Mouse (Mus musculus) CH12.LX (cell line): ENCODE measurements around the gene Clasp2. TPM values are rescaled to one million over a fixed set of nuclear protein-coding genes. Genes with fewer than 3 reads are reported as not detected.

ENCODE experiments used
- DNase-seq: peaks from one replicate; pipeline ENCODE4 v3.0.0-alpha.2; 2013; ENCODE audit errors: extremely low read depth
- H3K27ac ChIP-seq: 2 replicates; pipeline ENCODE4 v1.5.1; 2012; ENCODE audit warnings: low read depth, mild to moderate bottlenecking, control low read depth, moderate library complexity; ENCODE audit not compliant: insufficient read depth
- H3K27me3 ChIP-seq: replicated peaks from 2 replicates; pipeline ENCODE3; 2012; ENCODE audit warnings: inconsistent platforms
- H3K36me3 ChIP-seq, 2 experiments: replicated peaks in 1 of 2; 2 replicates each; pipeline versions ENCODE3 to v1.6.1; 2012; ENCODE audit warnings: inconsistent platforms in 1 of 2, low read length in 1 of 2, mild to moderate bottlenecking in 1 of 2, mixed read lengths in 1 of 2, moderate library complexity in 1 of 2; ENCODE audit not compliant: control insufficient read depth in 1 of 2, insufficient read depth in 1 of 2
- H3K4me1 ChIP-seq, 2 experiments: 2 replicates each; pipeline ENCODE4 v1.6.1; 2012; ENCODE audit warnings: inconsistent platforms in 1 of 2, moderate library complexity in 1 of 2; ENCODE audit not compliant: insufficient read depth in 2 of 2, control insufficient read depth in 1 of 2
- H3K4me2 ChIP-seq: 2 replicates; pipeline ENCODE4 v1.6.1; 2012; ENCODE audit warnings: low read depth, mild to moderate bottlenecking, control low read depth; ENCODE audit not compliant: poor library complexity, insufficient read depth, severe bottlenecking
- H3K4me3 ChIP-seq, 3 experiments: fragments of 150-350 bp in 1 of 3; sonication (generic) in 1 of 3; replicated peaks in 1 of 3; 2 replicates each; pipeline versions ENCODE3 to v1.5.1; 2011 to 2012; ENCODE audit warnings: low read depth in 2 of 3, low read length in 2 of 3, mild to moderate bottlenecking in 2 of 3, moderate library complexity in 2 of 3, control low read depth in 1 of 3, improper control_type of control experiment in 1 of 3, inconsistent platforms in 1 of 3, mixed read lengths in 1 of 3; ENCODE audit not compliant: poor library complexity in 1 of 3
- H3K79me2 ChIP-seq: replicated peaks from 2 replicates; pipeline ENCODE4 v1.6.1; 2012; ENCODE audit warnings: mild to moderate bottlenecking, moderate library complexity; ENCODE audit not compliant: control insufficient read depth, poor library complexity, insufficient read depth, severe bottlenecking; ENCODE audit errors: extremely low read depth
- H3K9ac ChIP-seq: 2 replicates; pipeline ENCODE4 v1.6.1; 2012; ENCODE audit warnings: low read depth, mild to moderate bottlenecking, control low read depth, moderate library complexity; ENCODE audit not compliant: insufficient read depth
- H3K9me3 ChIP-seq: replicated peaks from 2 replicates; pipeline ENCODE3; 2012; ENCODE audit warnings: low read length, inconsistent platforms, mixed read lengths
- CHD1 ChIP-seq: IDR thresholded peaks from 2 replicates; pipeline ENCODE4 v1.6.1; 2012; ENCODE audit warnings: low read depth, low read length, improper control_type of control experiment, inconsistent platforms
- CHD2 ChIP-seq: IDR thresholded peaks from 2 replicates; pipeline ENCODE4 v1.6.1; 2011; ENCODE audit warnings: low read length, improper control_type of control experiment
- CTCF ChIP-seq, 2 experiments: IDR thresholded peaks in 1 of 2; conservative IDR thresholded peaks in 1 of 2; 2 replicates each; pipeline ENCODE4 v1.5.1; 2011 to 2012; ENCODE audit warnings: low read depth in 2 of 2, low read length in 2 of 2, improper control_type of control experiment in 1 of 2, inconsistent platforms in 1 of 2, mild to moderate bottlenecking in 1 of 2, moderate library complexity in 1 of 2
- E2F4 ChIP-seq: IDR thresholded peaks from 2 replicates; pipeline ENCODE4 v1.6.1; 2011; ENCODE audit warnings: low read depth, low read length, improper control_type of control experiment; ENCODE audit not compliant: insufficient replicate concordance
- ELF1 ChIP-seq: IDR thresholded peaks from 2 replicates; pipeline ENCODE4 v1.6.1; 2014; ENCODE audit warnings: low read depth, mild to moderate bottlenecking, inconsistent platforms, low read length, improper control_type of control experiment
- EP300 ChIP-seq: IDR thresholded peaks from 2 replicates; pipeline ENCODE4 v1.6.1; 2011; ENCODE audit warnings: low read length, improper control_type of control experiment
- ETS1 ChIP-seq: conservative IDR thresholded peaks from 2 replicates; pipeline ENCODE4 v1.6.1; 2012; ENCODE audit warnings: low read depth, mild to moderate bottlenecking, inconsistent platforms, low read length, improper control_type of control experiment, moderate library complexity
- GABPA ChIP-seq: IDR thresholded peaks from 2 replicates; pipeline ENCODE4 v1.6.1; 2012; ENCODE audit warnings: low read depth, low read length, improper control_type of control experiment, inconsistent platforms; ENCODE audit not compliant: insufficient replicate concordance
- HCFC1 ChIP-seq: IDR thresholded peaks from 2 replicates; pipeline ENCODE4 v1.6.1; 2012; ENCODE audit warnings: low read depth, mild to moderate bottlenecking, inconsistent platforms, low read length, improper control_type of control experiment
- IRF4 ChIP-seq: IDR thresholded peaks from 2 replicates; pipeline ENCODE4 v1.6.1; 2014; ENCODE audit warnings: low read depth, mild to moderate bottlenecking, inconsistent platforms, low read length, improper control_type of control experiment
- KAT2A ChIP-seq: IDR thresholded peaks from 2 replicates; pipeline ENCODE4 v1.6.1; 2012; ENCODE audit warnings: low read length, improper control_type of control experiment, inconsistent platforms; ENCODE audit not compliant: insufficient replicate concordance
- MAFK ChIP-seq: IDR thresholded peaks from 2 replicates; pipeline ENCODE4 v1.6.1; 2011; ENCODE audit warnings: low read length, improper control_type of control experiment; ENCODE audit not compliant: insufficient replicate concordance
- MAX ChIP-seq: IDR thresholded peaks from 2 replicates; pipeline ENCODE4 v1.6.1; 2011; ENCODE audit warnings: low read length, improper control_type of control experiment
- MEF2A ChIP-seq: IDR thresholded peaks from 2 replicates; pipeline ENCODE4 v1.6.1; 2014; ENCODE audit warnings: low read depth, mild to moderate bottlenecking, inconsistent platforms, low read length, improper control_type of control experiment, borderline replicate concordance
- MXI1 ChIP-seq: IDR thresholded peaks from 2 replicates; pipeline ENCODE4 v1.6.1; 2011; ENCODE audit warnings: mild to moderate bottlenecking, low read depth, low read length, improper control_type of control experiment
- MYC ChIP-seq: IDR thresholded peaks from 2 replicates; pipeline ENCODE4 v1.6.1; 2011; ENCODE audit warnings: low read depth, mild to moderate bottlenecking, improper control_type of control experiment, low read length
- NELFE ChIP-seq: IDR thresholded peaks from 2 replicates; pipeline ENCODE4 v1.6.1; 2011; ENCODE audit warnings: low read depth, low read length, improper control_type of control experiment
- NRF1 ChIP-seq: IDR thresholded peaks from 2 replicates; pipeline ENCODE4 v1.6.1; 2014; ENCODE audit warnings: low read depth, mild to moderate bottlenecking, inconsistent platforms, low read length, improper control_type of control experiment, moderate library complexity
- PAX5 ChIP-seq: IDR thresholded peaks from 2 replicates; pipeline ENCODE4 v1.6.1; 2012; ENCODE audit warnings: low read length, inconsistent platforms, mixed read lengths
- POLR2A ChIP-seq: IDR thresholded peaks from 2 replicates; pipeline ENCODE4 v1.6.1; 2011; ENCODE audit warnings: low read depth, mild to moderate bottlenecking, improper control_type of control experiment, low read length
- RAD21 ChIP-seq: IDR thresholded peaks from 2 replicates; pipeline ENCODE4 v1.6.1; 2011; ENCODE audit warnings: low read depth, mild to moderate bottlenecking, low read length, improper control_type of control experiment, moderate library complexity
- SIN3A ChIP-seq: IDR thresholded peaks from 2 replicates; pipeline ENCODE4 v1.6.1; 2012; ENCODE audit warnings: low read length, improper control_type of control experiment, inconsistent platforms
- TBP ChIP-seq: conservative IDR thresholded peaks from 2 replicates; pipeline ENCODE4 v1.6.1; 2011; ENCODE audit warnings: low read depth, low read length, improper control_type of control experiment
- TCF12 ChIP-seq: IDR thresholded peaks from 2 replicates; pipeline ENCODE4 v1.6.1; 2014; ENCODE audit warnings: low read depth, mild to moderate bottlenecking, inconsistent platforms, low read length, improper control_type of control experiment
- UBTF ChIP-seq: IDR thresholded peaks from 2 replicates; pipeline ENCODE4 v1.6.1; 2012; ENCODE audit warnings: low read depth, mild to moderate bottlenecking, inconsistent platforms, low read length, improper control_type of control experiment, moderate library complexity
- USF1 ChIP-seq: IDR thresholded peaks from 2 replicates; pipeline ENCODE4 v1.6.1; 2014; ENCODE audit warnings: low read depth, mild to moderate bottlenecking, inconsistent platforms, low read length, improper control_type of control experiment
- ZC3H11A ChIP-seq: IDR thresholded peaks from 2 replicates; pipeline ENCODE4 v1.6.1; 2012; ENCODE audit warnings: low read depth, mild to moderate bottlenecking, inconsistent platforms, low read length, improper control_type of control experiment
- ZKSCAN1 ChIP-seq: IDR thresholded peaks from 2 replicates; pipeline ENCODE4 v1.6.1; 2012; ENCODE audit warnings: low read depth, inconsistent platforms, low read length, improper control_type of control experiment, borderline replicate concordance
- ZMIZ1 ChIP-seq: IDR thresholded peaks from 2 replicates; pipeline ENCODE4 v1.6.1; 2012; ENCODE audit warnings: low read depth, mild to moderate bottlenecking, inconsistent platforms, low read length, improper control_type of control experiment
- dilution Hi-C: fragments of 300-500 bp; cut with MboI; formaldehyde crosslinking; loops from 2 replicates; pipeline ENCODE4 v1.14.3; 2020; ENCODE audit warnings: low sequenced_read_pairs; ENCODE audit not compliant: extremely low pct_unique_long_range_greater_than_20kb, extremely low pct_ligation_motif_present
- in situ Hi-C: fragments of 300-500 bp; cut with MboI; formaldehyde crosslinking; loops from 3 replicates; pipeline ENCODE4 v1.14.3; 2019; ENCODE audit warnings: low sequenced_read_pairs, low pct_ligation_motif_present, low pct_unique_long_range_greater_than_20kb, mixed read lengths
- polyA plus RNA-seq: library from polyadenylated mRNA; unstranded; fragments of >175 nt; gene quantifications from 2 replicates; pipeline ENCODE4 v1.2.1, GENCODE M21; 2012; ENCODE audit warnings: low read depth; ENCODE audit not compliant: insufficient read length
- total RNA-seq, 2 experiments: library from RNA; depleted of rRNA; stranded (reverse); fragments of 300-350 nt in 1 of 2; fragments of >200 nt in 1 of 2; gene quantifications; 2 replicates each; pipeline ENCODE4 v1.2.3; 2012 to 2014

Clasp2 gene
- total and polyA plus RNA-seq, 3 experiments, result 23.9 to 32.4 (median 27.0) TPM

DNA sequence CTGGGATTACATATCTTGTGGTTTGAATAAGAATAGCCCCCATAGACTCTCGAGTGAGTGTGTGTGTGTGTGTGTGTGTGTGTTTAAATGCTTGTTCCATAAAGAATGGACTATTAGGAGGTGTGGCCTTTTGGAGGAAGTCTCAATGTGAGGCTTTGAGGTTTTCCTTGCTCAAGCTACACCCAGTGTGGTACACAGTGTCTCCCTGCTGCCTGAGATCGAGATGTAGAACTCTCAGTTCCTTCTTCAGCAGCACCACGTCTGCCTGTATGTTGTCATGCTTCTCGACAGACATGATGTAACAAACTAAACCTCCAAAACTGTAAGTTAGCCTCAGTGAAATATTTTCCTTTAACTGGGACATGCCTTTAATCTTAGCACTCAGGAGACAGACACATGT is 187.3 kb downstream of the Clasp2 start:
- Histone ChIP-seq H3K27ac (peak overlapping the region; percentile 73), H3K79me2 (peaks cover 23% of the 10 kb centered on the region), H3K4me2 (peak overlapping the region; percentile 88; the same call in 1 of the 2 replicates), H3K9me3 (no peaks in the 10 kb centered on the region), H3K36me3 (peaks cover 3 to 10% of the 10 kb centered on the region in 2 experiments), H3K4me3 (peak overlapping the region in 2 of 3 experiments; percentile 28), H3K27me3 (no peaks in the 10 kb centered on the region), H3K9ac (peak overlapping the region; percentile 50; the same call in 1 of the 2 replicates), H3K4me1 (peaks cover 4 to 32% of the 10 kb centered on the region in 2 experiments; a peak in 2 of 4 replicates)
- DNase-seq, result peak; percentile 82
- no peak for TF ChIP-seq UBTF
- peak; percentile 89 for TF ChIP-seq IRF4
- peak; percentile 65; the same call in 1 of the 2 replicates for TF ChIP-seq POLR2A
- no peak for TF ChIP-seq HCFC1
- no peak for TF ChIP-seq E2F4
- no peak for TF ChIP-seq CHD1
- TF ChIP-seq USF1, result no peak
- TF ChIP-seq GABPA, result no peak
- peak; percentile 28; the same call in 1 of the 2 replicates for TF ChIP-seq TCF12
- no peak for TF ChIP-seq NRF1
- TF ChIP-seq MEF2A, result no peak
- no peak for TF ChIP-seq PAX5
- TF ChIP-seq MYC, result peak; percentile 75; the same call in 1 of the 2 replicates
- TF ChIP-seq ETS1, result 0 out of 2 replicates have a peak, but pooled peaks have one; percentile 26
- peak; percentile 64 for TF ChIP-seq EP300
- TF ChIP-seq CTCF (conservative IDR thresholded peaks at IDR 0.05 in 1 of 2, IDR thresholded peaks at IDR 0.05 in 1 of 2; ENCODE audit: low read depth in 2 of 2, low read length in 2 of 2), result no peak
- TF ChIP-seq RAD21, result no peak
- TF ChIP-seq ZMIZ1, result peak; percentile 30; the same call in 1 of the 2 replicates
- TF ChIP-seq SIN3A, result 0 out of 2 replicates have a peak, but pooled peaks have one; percentile 30
- TF ChIP-seq TBP, result peak; percentile 77; the same call in 1 of the 2 replicates
- no peak for TF ChIP-seq CHD2
- no peak for TF ChIP-seq KAT2A
- dilution Hi-C loops (no loop called here), in situ Hi-C loops (loop anchor here (10.0 kb wide), 1 partner anchor 184 kb away; the partner anchor contains the start of gene Clasp2)

- no peak overlapping the region for H3K9ac ChIP-seq
- H3K27me3 ChIP-seq, result no peaks in the 10 kb centered on the region
- no peak overlapping the region for H3K27ac ChIP-seq
- no peak for TF ChIP-seq NELFE
- no peak for TF ChIP-seq EP300
- no peak for TF ChIP-seq MAX
- no peak for TF ChIP-seq SIN3A
- TF ChIP-seq MXI1, result no peak
- TF ChIP-seq CHD1, result no peak
- no peak for TF ChIP-seq ZKSCAN1
- no peak for TF ChIP-seq ZC3H11A
- TF ChIP-seq MYC, result no peak
- no peak for TF ChIP-seq ETS1
- TF ChIP-seq MAFK, result no peak
- no peak for TF ChIP-seq ELF1
- no peak for TF ChIP-seq UBTF
- no peak for TF ChIP-seq CTCF (conservative IDR thresholded peaks at IDR 0.05 in 1 of 2, IDR thresholded peaks at IDR 0.05 in 1 of 2; ENCODE audit: low read depth in 2 of 2, low read length in 2 of 2)
- peaks cover 0 to 2% of the 10 kb centered on the region in 2 experiments for H3K36me3 ChIP-seq
- H3K4me1 ChIP-seq, result peaks cover 4 to 40% of the 10 kb centered on the region in 2 experiments; a peak in 2 of 4 replicates
- peaks cover 33% of the 10 kb centered on the region for H3K79me2 ChIP-seq
- no peaks in the 10 kb centered on the region for H3K9me3 ChIP-seq
- DNase-seq, result no peak
- H3K4me3 ChIP-seq, result no peak overlapping the region
- in situ Hi-C loops, result loop anchor here (10.0 kb wide), 1 partner anchor 185 kb away; the partner anchor contains the start of gene Clasp2
- dilution Hi-C loops, result no loop called here
- 0 out of 2 replicates have a peak overlapping the region, but pooled peaks have one; percentile 57 for H3K4me2 ChIP-seq
These were observed 188.4 kb downstream of the Clasp2 start for GRCm38 (mm10) chr9:113929676-113930075.
